Mouse (Mus musculus): ENCODE results near the gene Lpar3. TPM values are rescaled to one million over a fixed set of nuclear protein-coding genes. Genes with fewer than 3 reads are reported as not detected.
"Not testable (repeated sequence)": the region's sequence is repeated elsewhere in the genome, so short reads cannot be mapped to it uniquely, and the experiment has no call there.

The Lpar3 gene
- polyA plus RNA-seq, 1 experiment from 2014 or later: 39.9 TPM

- H3K36me3 ChIP-seq (ENCODE audit: control insufficient read depth, insufficient read depth, low read length): no peaks in the 10 kb centered on the region
- peaks cover 32% of the 10 kb centered on the region for H3K4me1 ChIP-seq (ENCODE audit: control insufficient read depth, insufficient read depth, low read length)
- H3K4me3 ChIP-seq (ENCODE audit: low read depth, low read length): no peak overlapping the region
- H3K4me2 ChIP-seq: no peak overlapping the region
- H3K9me3 ChIP-seq (replicated peaks; ENCODE audit: control insufficient read depth, low read length): no peaks in the 10 kb centered on the region
- no peak for ATAC-seq (replicated peaks; ENCODE audit: insufficient number of reproducible peaks, low FRiP score, low TSS enrichment)
- H3K27me3 ChIP-seq (ENCODE audit: control insufficient read depth, insufficient read depth, low read length): no peaks in the 10 kb centered on the region
- no peak overlapping the region for H3K9ac ChIP-seq (ENCODE audit: low read depth, low read length)
- 72% methylated on average over 3 of the region's 3 CpGs for WGBS (ENCODE audit: insufficient replicate concordance)
- no peak overlapping the region for H3K27ac ChIP-seq (ENCODE audit: low read depth, low read length)
These were observed 21.3 kb upstream of the Lpar3 start for GRCm38 (mm10) chr3:146199486-146199885.

GRCm38 (mm10) chr3:146204375-146204774 is 16.4 kb upstream of the Lpar3 start:
- Histone ChIP-seq H3K27me3 (ENCODE audit: control insufficient read depth, insufficient read depth, low read length) (no peaks in the 10 kb centered on the region), H3K4me2 (no peak overlapping the region), H3K36me3 (ENCODE audit: control insufficient read depth, insufficient read depth, low read length) (no peaks in the 10 kb centered on the region), H3K4me1 (ENCODE audit: control insufficient read depth, insufficient read depth, low read length) (peaks cover 30% of the 10 kb centered on the region), H3K4me3 (ENCODE audit: low read depth, low read length) (no peak overlapping the region), H3K9me3 (replicated peaks; ENCODE audit: control insufficient read depth, low read length) (no peaks in the 10 kb centered on the region), H3K27ac (ENCODE audit: low read depth, low read length) (peak overlapping the region; percentile 73), H3K9ac (ENCODE audit: low read depth, low read length) (peak overlapping the region; percentile 4; the same call in 1 of the 2 replicates)
- 13% methylated on average over 2 of the region's 2 CpGs for WGBS (ENCODE audit: insufficient replicate concordance)
- 0 out of 2 replicates have a peak, but pooled peaks have one; percentile 65 for ATAC-seq (replicated peaks; ENCODE audit: insufficient number of reproducible peaks, low FRiP score, low TSS enrichment)

- peaks cover 27% of the 10 kb centered on the region for H3K4me1 ChIP-seq (ENCODE audit: control insufficient read depth, insufficient read depth, low read length)
- no peak overlapping the region for H3K4me3 ChIP-seq (ENCODE audit: low read depth, low read length)
- H3K9me3 ChIP-seq (replicated peaks; ENCODE audit: control insufficient read depth, low read length): no peaks in the 10 kb centered on the region
- H3K36me3 ChIP-seq (ENCODE audit: control insufficient read depth, insufficient read depth, low read length): no peaks in the 10 kb centered on the region
- 21% methylated on average over 11 of the region's 11 CpGs for WGBS (ENCODE audit: insufficient replicate concordance)
- no peaks in the 10 kb centered on the region for H3K27me3 ChIP-seq (ENCODE audit: control insufficient read depth, insufficient read depth, low read length)
- H3K9ac ChIP-seq (ENCODE audit: low read depth, low read length): no peak overlapping the region
- H3K27ac ChIP-seq (ENCODE audit: low read depth, low read length): peak overlapping the region; percentile 73
- H3K4me2 ChIP-seq: peak overlapping the region; percentile 27; the same call in 1 of the 2 replicates
- ATAC-seq (replicated peaks; ENCODE audit: insufficient number of reproducible peaks, low FRiP score, low TSS enrichment): peak; percentile 63; the same call in 1 of the 2 replicates
These were observed 15.5 kb upstream of the Lpar3 start for GRCm38 (mm10) chr3:146205305-146205704.

- H3K9ac ChIP-seq (ENCODE audit: low read depth, low read length): no peak overlapping the region
- H3K4me2 ChIP-seq: no peak overlapping the region
- 79% methylated on average over 2 of the region's 2 CpGs for WGBS (ENCODE audit: insufficient replicate concordance)
- H3K9me3 ChIP-seq (replicated peaks; ENCODE audit: control insufficient read depth, low read length): no peaks in the 10 kb centered on the region
- H3K36me3 ChIP-seq (ENCODE audit: control insufficient read depth, insufficient read depth, low read length): no peaks in the 10 kb centered on the region
- no peak for ATAC-seq (replicated peaks; ENCODE audit: insufficient number of reproducible peaks, low FRiP score, low TSS enrichment)
- no peaks in the 10 kb centered on the region for H3K27me3 ChIP-seq (ENCODE audit: control insufficient read depth, insufficient read depth, low read length)
- no peak overlapping the region for H3K27ac ChIP-seq (ENCODE audit: low read depth, low read length)
- no peak overlapping the region for H3K4me3 ChIP-seq (ENCODE audit: low read depth, low read length)
- peaks cover 27% of the 10 kb centered on the region for H3K4me1 ChIP-seq (ENCODE audit: control insufficient read depth, insufficient read depth, low read length)
These were observed 14.1 kb upstream of the Lpar3 start for GRCm38 (mm10) chr3:146206635-146207034.

GRCm38 (mm10) chr3:146207440-146207839 is 13.3 kb upstream of the Lpar3 start:
- no peaks in the 10 kb centered on the region for H3K27me3 ChIP-seq (ENCODE audit: control insufficient read depth, insufficient read depth, low read length)

GRCm38 (mm10) chr3:146209759-146210158 is 11.0 kb upstream of the Lpar3 start:
- not testable (repeated sequence) for ATAC-seq (replicated peaks; ENCODE audit: insufficient number of reproducible peaks, low FRiP score, low TSS enrichment); H3K27ac ChIP-seq (ENCODE audit: low read depth, low read length); H3K4me3 ChIP-seq (ENCODE audit: low read depth, low read length); H3K4me2 ChIP-seq; H3K9ac ChIP-seq (ENCODE audit: low read depth, low read length); H3K36me3 ChIP-seq (ENCODE audit: control insufficient read depth, insufficient read depth, low read length); H3K27me3 ChIP-seq (ENCODE audit: control insufficient read depth, insufficient read depth, low read length); H3K9me3 ChIP-seq (replicated peaks; ENCODE audit: control insufficient read depth, low read length)
- WGBS (ENCODE audit: insufficient replicate concordance): 91% methylated on average over 8 of the region's 8 CpGs
- peaks cover 20% of the 10 kb centered on the region for H3K4me1 ChIP-seq (ENCODE audit: control insufficient read depth, insufficient read depth, low read length)

More at GRCm38 (mm10) chr3:146207440-146207839, 13.3 kb upstream of the Lpar3 start:
- Histone ChIP-seq H3K9me3 (replicated peaks; ENCODE audit: control insufficient read depth, low read length) (no peaks in the 10 kb centered on the region), H3K9ac (ENCODE audit: low read depth, low read length) (no peak overlapping the region), H3K27ac (ENCODE audit: low read depth, low read length) (no peak overlapping the region), H3K4me3 (ENCODE audit: low read depth, low read length) (no peak overlapping the region), H3K4me1 (ENCODE audit: control insufficient read depth, insufficient read depth, low read length) (peaks cover 27% of the 10 kb centered on the region), H3K36me3 (ENCODE audit: control insufficient read depth, insufficient read depth, low read length) (no peaks in the 10 kb centered on the region), H3K4me2 (no peak overlapping the region)
- 39% methylated on average over 2 of the region's 2 CpGs for WGBS (ENCODE audit: insufficient replicate concordance)
- ATAC-seq (replicated peaks; ENCODE audit: insufficient number of reproducible peaks, low FRiP score, low TSS enrichment): no peak

- WGBS (ENCODE audit: insufficient replicate concordance): 83% methylated on average over 4 of the region's 4 CpGs
These were observed 9.5 kb upstream of the Lpar3 start for GRCm38 (mm10) chr3:146211141-146211747.

GRCm38 (mm10) chr3:146211964-146212363 is 8.8 kb upstream of the Lpar3 start:
- H3K36me3 ChIP-seq (ENCODE audit: control insufficient read depth, insufficient read depth, low read length): no peaks in the 10 kb centered on the region
- no peaks in the 10 kb centered on the region for H3K27me3 ChIP-seq (ENCODE audit: control insufficient read depth, insufficient read depth, low read length)
- 54% methylated on average over 2 of the region's 2 CpGs for WGBS (ENCODE audit: insufficient replicate concordance)
- ATAC-seq (replicated peaks; ENCODE audit: insufficient number of reproducible peaks, low FRiP score, low TSS enrichment): no peak
- H3K27ac ChIP-seq (ENCODE audit: low read depth, low read length): no peak overlapping the region
- no peaks in the 10 kb centered on the region for H3K9me3 ChIP-seq (replicated peaks; ENCODE audit: control insufficient read depth, low read length)
- no peak overlapping the region for H3K9ac ChIP-seq (ENCODE audit: low read depth, low read length)
- peaks cover 11% of the 10 kb centered on the region; the same call in 1 of the 2 replicates for H3K4me1 ChIP-seq (ENCODE audit: control insufficient read depth, insufficient read depth, low read length)
- no peak overlapping the region for H3K4me2 ChIP-seq
- no peak overlapping the region for H3K4me3 ChIP-seq (ENCODE audit: low read depth, low read length)

More at GRCm38 (mm10) chr3:146211141-146211747, 9.5 kb upstream of the Lpar3 start:
- no peak overlapping the region for H3K4me2 ChIP-seq
- H3K9me3 ChIP-seq (replicated peaks; ENCODE audit: control insufficient read depth, low read length): no peaks in the 10 kb centered on the region
- ATAC-seq (replicated peaks; ENCODE audit: insufficient number of reproducible peaks, low FRiP score, low TSS enrichment): no peak
- no peaks in the 10 kb centered on the region for H3K36me3 ChIP-seq (ENCODE audit: control insufficient read depth, insufficient read depth, low read length)
- H3K27me3 ChIP-seq (ENCODE audit: control insufficient read depth, insufficient read depth, low read length): no peaks in the 10 kb centered on the region
- peaks cover 11% of the 10 kb centered on the region; the same call in 1 of the 2 replicates for H3K4me1 ChIP-seq (ENCODE audit: control insufficient read depth, insufficient read depth, low read length)
- no peak overlapping the region for H3K27ac ChIP-seq (ENCODE audit: low read depth, low read length)
- no peak overlapping the region for H3K4me3 ChIP-seq (ENCODE audit: low read depth, low read length)
- no peak overlapping the region for H3K9ac ChIP-seq (ENCODE audit: low read depth, low read length)

GRCm38 (mm10) chr3:146213336-146213735 is 7.4 kb upstream of the Lpar3 start:
- no peak for ATAC-seq (replicated peaks; ENCODE audit: insufficient number of reproducible peaks, low FRiP score, low TSS enrichment)
- no peaks in the 10 kb centered on the region for H3K27me3 ChIP-seq (ENCODE audit: control insufficient read depth, insufficient read depth, low read length)
- H3K4me3 ChIP-seq (ENCODE audit: low read depth, low read length): no peak overlapping the region
- no peaks in the 10 kb centered on the region for H3K36me3 ChIP-seq (ENCODE audit: control insufficient read depth, insufficient read depth, low read length)
- no peaks in the 10 kb centered on the region for H3K9me3 ChIP-seq (replicated peaks; ENCODE audit: control insufficient read depth, low read length)
- no peak overlapping the region for H3K27ac ChIP-seq (ENCODE audit: low read depth, low read length)
- no peak overlapping the region for H3K9ac ChIP-seq (ENCODE audit: low read depth, low read length)
- no peak overlapping the region for H3K4me2 ChIP-seq
- WGBS (ENCODE audit: insufficient replicate concordance): 49% methylated on average over 5 of the region's 5 CpGs
- H3K4me1 ChIP-seq (ENCODE audit: control insufficient read depth, insufficient read depth, low read length): peaks cover 6% of the 10 kb centered on the region; the same call in 1 of the 2 replicates

All from heart, embryonic 11.5 days (tissue).